Mouse (Mus musculus) adrenal gland, adult (tissue): ENCODE measurements around the gene Rps6ka3.

ENCODE experiments used
- DNase-seq, 2 experiments: peaks; one replicate each; pipeline ENCODE4 v3.0.0; 2022 to 2023; ENCODE audit warnings: low spot score in 1 of 2; ENCODE audit not compliant: inconsistent age in 2 of 2

Gene Rps6ka3

GRCm38 (mm10) chrX:159210007-159210406 lies at the start of gene Rps6ka3:
Rps6ka3 (plus strand) TSS chrX:159210307.
- DNase-seq: no peak

GRCm38 (mm10) chrX:159169200-159169599 lies 40.9 kb upstream of the Rps6ka3 start:
- no peak for DNase-seq

GRCm38 (mm10) chrX:159171579-159171978 lies 38.5 kb upstream of the Rps6ka3 start:
- DNase-seq: peak in 1 of 2 experiments; percentile 28

- DNase-seq: no peak
These were observed 18.5 kb upstream of the Rps6ka3 start for GRCm38 (mm10) chrX:159191581-159191980.

- DNase-seq: no peak
These were observed 10.6 kb upstream of the Rps6ka3 start for GRCm38 (mm10) chrX:159199495-159199894.

- DNase-seq: no peak
These were observed 10.0 kb upstream of the Rps6ka3 start for GRCm38 (mm10) chrX:159200101-159200500.

- DNase-seq: no peak
These were observed 931 bp downstream of the Rps6ka3 start for GRCm38 (mm10) chrX:159210892-159211583.

- no peak for DNase-seq
These were observed 5.1 kb downstream of the Rps6ka3 start for GRCm38 (mm10) chrX:159215253-159215652.

- no peak for DNase-seq
These were observed 12.4 kb downstream of the Rps6ka3 start for GRCm38 (mm10) chrX:159222474-159222873.

GRCm38 (mm10) chrX:159237275-159237674 lies 27.2 kb downstream of the Rps6ka3 start:
- DNase-seq: no peak

GRCm38 (mm10) chrX:159254001-159254884 lies 44.1 kb downstream of the Rps6ka3 start:
- peak; percentile 64 to 87 for DNase-seq

- DNase-seq: peak; percentile 93 to 95
These were observed 45.2 kb downstream of the Rps6ka3 start for GRCm38 (mm10) chrX:159255123-159255978.

GRCm38 (mm10) chrX:159256040-159256852 lies 46.1 kb downstream of the Rps6ka3 start:
- DNase-seq: peak; percentile 34 to 65

GRCm38 (mm10) chrX:159256921-159257421 lies 46.9 kb downstream of the Rps6ka3 start:
- peak; percentile 54 to 79 for DNase-seq

- DNase-seq: peak in 1 of 2 experiments; percentile 54
These were observed 54.6 kb downstream of the Rps6ka3 start for GRCm38 (mm10) chrX:159264681-159265080.

GRCm38 (mm10) chrX:159269072-159269471 lies 59.0 kb downstream of the Rps6ka3 start:
- peak in 1 of 2 experiments; percentile 66 for DNase-seq

GRCm38 (mm10) chrX:159286765-159287164 lies 76.7 kb downstream of the Rps6ka3 start:
- peak in 1 of 2 experiments; percentile 29 for DNase-seq

- no peak for DNase-seq
These were observed 85.8 kb downstream of the Rps6ka3 start for GRCm38 (mm10) chrX:159295879-159296278.

- DNase-seq: no peak
These were observed 92.5 kb downstream of the Rps6ka3 start for GRCm38 (mm10) chrX:159302349-159303311.
